ENCODE assay signal across 18 mouse cellular contexts in the genomic region with DNA sequence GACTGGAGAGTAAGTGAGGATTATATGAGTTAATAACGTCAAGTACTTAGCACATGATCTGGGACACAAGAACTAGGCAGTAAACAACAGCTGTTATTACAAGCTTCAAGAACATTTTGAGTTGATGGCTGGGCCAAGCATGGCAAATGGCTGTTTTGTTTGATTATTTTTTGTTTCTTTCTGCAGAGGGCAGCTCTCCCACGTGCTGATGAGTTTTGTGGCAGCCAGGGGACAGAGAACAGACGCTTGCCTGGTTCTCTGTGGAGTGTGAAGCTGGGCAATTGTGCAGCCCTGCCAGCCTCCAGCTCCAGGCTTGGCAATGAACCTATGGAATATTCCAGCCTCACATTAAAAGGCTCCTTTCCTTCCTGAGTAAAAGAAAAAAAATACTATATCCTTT.
DNase-seq lines count a peak whose midpoint lies in the region; ATAC-seq and TF ChIP-seq lines count a peak whose summit lies in the region.
"Had no signal": no experiment of that assay in that cellular context is flagged by ENCODE, and none has a peak within 500 bp of the region (broad histone marks: within the 10 kb centered on the region; RNA-seq: fewer than 3 reads in every experiment).

No protein-coding gene starts in this region.

- 0 out of 2 replicates have a peak overlapping the region, but pooled peaks have one; percentile 5 for H3K27ac ChIP-seq in forebrain, embryonic 15.5 days (replicated peaks)
- H3K27ac ChIP-seq in forebrain, embryonic 10.5 days: no peak overlapping the region
- no peak overlapping the region for H3K27ac ChIP-seq in midbrain, postnatal 0 days (ENCODE audit: low read depth, low read length)
- no peak overlapping the region for H3K27ac ChIP-seq in midbrain, embryonic 13.5 days
- H3K27ac ChIP-seq in forebrain, postnatal 0 days (ENCODE audit: low read depth, low read length): no peak overlapping the region
- H3K27ac ChIP-seq: heart, adult 2 months; heart, embryonic 15.5 days; hindbrain, embryonic 10.5 days; kidney, embryonic 15.5 days; left cerebral cortex, adult 2 months; limb, embryonic 15.5 days; neural tube, embryonic 12.5 days had no signal

- WGBS in forebrain, embryonic 15.5 days: 32% methylated on average over 3 of the region's 3 CpGs
- WGBS in forebrain, embryonic 10.5 days: 72% methylated on average over 3 of the region's 3 CpGs
- 47% methylated on average over 3 of the region's 3 CpGs for WGBS in midbrain, postnatal 0 days
- 58% methylated on average over 3 of the region's 3 CpGs for WGBS in midbrain, embryonic 13.5 days
- 21% methylated on average over 3 of the region's 3 CpGs for WGBS in forebrain, postnatal 0 days

- H3K36me3 ChIP-seq in forebrain, embryonic 15.5 days: no peaks in the 10 kb centered on the region
- no peaks in the 10 kb centered on the region for H3K36me3 ChIP-seq in forebrain, embryonic 10.5 days (replicated peaks)
- no peaks in the 10 kb centered on the region for H3K36me3 ChIP-seq in midbrain, postnatal 0 days (ENCODE audit: insufficient read depth, low read length)
- no peaks in the 10 kb centered on the region for H3K36me3 ChIP-seq in midbrain, embryonic 13.5 days
- H3K36me3 ChIP-seq in forebrain, postnatal 0 days (ENCODE audit: insufficient read depth): no peaks in the 10 kb centered on the region
- H3K36me3 ChIP-seq: heart, embryonic 15.5 days; hindbrain, embryonic 10.5 days; kidney, embryonic 15.5 days; limb, embryonic 15.5 days; neural tube, embryonic 12.5 days had no signal

- DNase-seq in forebrain, embryonic 10.5 days (ENCODE audit: extremely low spot score, low spot score): no peak
- peak; percentile 15 for DNase-seq in midbrain, postnatal 0 days (ENCODE audit: low spot score)
- DNase-seq in forebrain, postnatal 0 days: peak; percentile 41
- DNase-seq in layer of hippocampus, postnatal 10 days (ENCODE audit: low spot score in 2 of 2): peak; percentile 9 to 26
- no peak for DNase-seq in thymus, postnatal 14 days
- no peak for DNase-seq in adrenal gland, adult 2 months
- DNase-seq: gastrocnemius, postnatal 10 days; heart, adult 2 months; liver, postnatal 0 days had no signal

- no peak overlapping the region for H3K9ac ChIP-seq in forebrain, embryonic 15.5 days (replicated peaks)
- no peak overlapping the region for H3K9ac ChIP-seq in midbrain, postnatal 0 days (replicated peaks; ENCODE audit: low read length, poor library complexity, severe bottlenecking)
- H3K9ac ChIP-seq in midbrain, embryonic 13.5 days (replicated peaks): no peak overlapping the region
- H3K9ac ChIP-seq in forebrain, postnatal 0 days: no peak overlapping the region
- H3K9ac ChIP-seq: heart, embryonic 15.5 days; kidney, embryonic 15.5 days; limb, embryonic 15.5 days; liver, postnatal 0 days; neural tube, embryonic 12.5 days had no signal

- peak; percentile 77 for ATAC-seq in forebrain, embryonic 15.5 days (replicated peaks)
- ATAC-seq in midbrain, postnatal 0 days (ENCODE audit: low FRiP score): no peak
- ATAC-seq in midbrain, embryonic 13.5 days: no peak
- ATAC-seq in forebrain, postnatal 0 days: peak; percentile 36; the same call in 1 of the 2 replicates
- ATAC-seq: inflammation-experienced regulatory T-cells, adult 6 months; liver, postnatal 0 days had no signal

- H3K4me2 ChIP-seq in forebrain, embryonic 15.5 days (replicated peaks): no peak overlapping the region
- H3K4me2 ChIP-seq in midbrain, postnatal 0 days (ENCODE audit: low read depth, low read length, poor library complexity, severe bottlenecking): no peak overlapping the region
- no peak overlapping the region for H3K4me2 ChIP-seq in midbrain, embryonic 13.5 days (replicated peaks)
- no peak overlapping the region for H3K4me2 ChIP-seq in forebrain, postnatal 0 days (ENCODE audit: low read depth)
- H3K4me2 ChIP-seq: heart, embryonic 15.5 days; kidney, embryonic 15.5 days; limb, embryonic 15.5 days; neural tube, embryonic 12.5 days had no signal

- no peak for TF ChIP-seq CTCF in midbrain, postnatal 0 days (IDR thresholded peaks at IDR 0.05)
- no peak for TF ChIP-seq CTCF in forebrain, postnatal 0 days (IDR thresholded peaks at IDR 0.05; ENCODE audit: low read depth)

- H3K4me3 ChIP-seq in forebrain, embryonic 15.5 days: no peak overlapping the region
- no peak overlapping the region for H3K4me3 ChIP-seq in forebrain, embryonic 10.5 days
- H3K4me3 ChIP-seq in midbrain, postnatal 0 days (ENCODE audit: low read depth, low read length): no peak overlapping the region
- no peak overlapping the region for H3K4me3 ChIP-seq in midbrain, embryonic 13.5 days (replicated peaks)
- no peak overlapping the region for H3K4me3 ChIP-seq in forebrain, postnatal 0 days (ENCODE audit: low read depth, low read length)
- H3K4me3 ChIP-seq: heart, adult 2 months; heart, embryonic 15.5 days; hindbrain, embryonic 10.5 days; kidney, embryonic 15.5 days; left cerebral cortex, adult 2 months; limb, embryonic 15.5 days; neural tube, embryonic 12.5 days had no signal

- no peaks in the 10 kb centered on the region for H3K9me3 ChIP-seq in forebrain, embryonic 15.5 days
- no peaks in the 10 kb centered on the region for H3K9me3 ChIP-seq in forebrain, embryonic 10.5 days
- H3K9me3 ChIP-seq in midbrain, postnatal 0 days (ENCODE audit: low read length): no peaks in the 10 kb centered on the region
- H3K9me3 ChIP-seq in midbrain, embryonic 13.5 days: no peaks in the 10 kb centered on the region
- no peaks in the 10 kb centered on the region for H3K9me3 ChIP-seq in forebrain, postnatal 0 days (ENCODE audit: low read length)
- H3K9me3 ChIP-seq: heart, embryonic 15.5 days; hindbrain, embryonic 10.5 days; kidney, embryonic 15.5 days; limb, embryonic 15.5 days; neural tube, embryonic 12.5 days had no signal

- H3K4me1 ChIP-seq in forebrain, embryonic 15.5 days: peaks cover 22% of the 10 kb centered on the region
- peaks cover 4% of the 10 kb centered on the region for H3K4me1 ChIP-seq in forebrain, embryonic 10.5 days
- no peaks in the 10 kb centered on the region for H3K4me1 ChIP-seq in midbrain, postnatal 0 days (ENCODE audit: insufficient read depth, low read length)
- H3K4me1 ChIP-seq in midbrain, embryonic 13.5 days (replicated peaks): no peaks in the 10 kb centered on the region
- no peaks in the 10 kb centered on the region for H3K4me1 ChIP-seq in forebrain, postnatal 0 days (ENCODE audit: insufficient read depth)
- H3K4me1 ChIP-seq: heart, embryonic 15.5 days; hindbrain, embryonic 10.5 days; neural tube, embryonic 12.5 days had no signal

- H3K27me3 ChIP-seq in forebrain, embryonic 15.5 days: peaks cover 21% of the 10 kb centered on the region
- H3K27me3 ChIP-seq in forebrain, embryonic 10.5 days (ENCODE audit: poor library complexity, severe bottlenecking): no peaks in the 10 kb centered on the region
- H3K27me3 ChIP-seq in midbrain, postnatal 0 days (ENCODE audit: insufficient read depth, low read length): no peaks in the 10 kb centered on the region
- H3K27me3 ChIP-seq in midbrain, embryonic 13.5 days: no peaks in the 10 kb centered on the region
- H3K27me3 ChIP-seq in forebrain, postnatal 0 days (ENCODE audit: insufficient read depth, low read length): peaks cover 15% of the 10 kb centered on the region
- H3K27me3 ChIP-seq: heart, embryonic 15.5 days; kidney, embryonic 15.5 days; neural tube, embryonic 12.5 days had no signal

Comparison
In these comparisons a context has a peak if more than half of its experiments do, and no peak if none do; other contexts are left out.
1. DNase-seq: peak in midbrain, postnatal 0 days (single experiment), forebrain, postnatal 0 days (single experiment) and layer of hippocampus, postnatal 10 days (2 of 2); none in forebrain, embryonic 10.5 days (single experiment), thymus, postnatal 14 days (single experiment) and adrenal gland, adult 2 months (single experiment).
2. ATAC-seq: peak in forebrain, embryonic 15.5 days (single experiment) and forebrain, postnatal 0 days (single experiment); none in midbrain, postnatal 0 days (single experiment) and midbrain, embryonic 13.5 days (single experiment).